Mouse (Mus musculus) embryonic facial prominence, embryonic 15.5 days (tissue): ENCODE measurements around the gene Clcn7. TPM values are rescaled to one million over a fixed set of nuclear protein-coding genes. Genes with fewer than 3 reads are reported as not detected.

Experiments used
- ATAC-seq: fragments of 200-750 bp; cut with Nextera tagmentation; 2 replicates; pipeline ENCODE4 v1.8.0; 2017; ENCODE audit warnings: low read depth, moderate TSS enrichment; ENCODE audit not compliant: insufficient number of reproducible peaks, low FRiP score, low TSS enrichment
- H3K27ac ChIP-seq: fragments of 300-500 bp; sonication (generic); replicated peaks from 2 replicates; pipeline ENCODE4 v1.5.1; 2015; ENCODE audit warnings: mild to moderate bottlenecking, inconsistent platforms
- H3K27me3 ChIP-seq: fragments of 300-500 bp; sonication (generic); 2 replicates; pipeline ENCODE4 v1.6.1; 2015; ENCODE audit warnings: inconsistent platforms
- H3K36me3 ChIP-seq: fragments of 300-500 bp; sonication (generic); 2 replicates; pipeline ENCODE4 v1.6.1; 2015; ENCODE audit warnings: mild to moderate bottlenecking, inconsistent platforms
- H3K4me1 ChIP-seq: fragments of 300-500 bp; sonication (generic); 2 replicates; pipeline ENCODE4 v1.6.1; 2015; ENCODE audit warnings: inconsistent platforms
- H3K4me2 ChIP-seq: fragments of 300-500 bp; sonication (generic); replicated peaks from 2 replicates; pipeline ENCODE4 v1.6.1; 2015; ENCODE audit warnings: mild to moderate bottlenecking, inconsistent platforms
- H3K4me3 ChIP-seq: fragments of 300-500 bp; sonication (generic); replicated peaks from 2 replicates; pipeline ENCODE4 v1.5.1; 2015; ENCODE audit warnings: mild to moderate bottlenecking, inconsistent platforms
- H3K9ac ChIP-seq: fragments of 300-500 bp; sonication (generic); 2 replicates; pipeline ENCODE4 v1.6.1; 2015; ENCODE audit warnings: inconsistent platforms
- H3K9me3 ChIP-seq: fragments of 300-500 bp; sonication (generic); replicated peaks from 2 replicates; pipeline ENCODE4 v1.6.1; 2016; ENCODE audit warnings: inconsistent platforms
- WGBS: fragments of 180-500 bp; shearing (Covaris S2); methylation state at CpG from one replicate; pipeline ENCODE4 v1.1.7; 2015; 5-methylcytosine and 5-hydroxymethylcytosine counted together
- polyA plus RNA-seq: library from polyadenylated mRNA; unstranded; fragments of >200 nt; fragmentation: Nextera tagmentation; extraction: Ambion mirVana; gene quantifications from 2 replicates; pipeline ENCODE4 v1.2.1, GENCODE M21; 2015

Gene Clcn7
- polyA plus RNA-seq, 1 experiment from 2014 or later: 27.3 TPM

- no peak for ATAC-seq
- H3K4me1 ChIP-seq: no peaks in the 10 kb centered on the region
- no peaks in the 10 kb centered on the region for H3K9me3 ChIP-seq
- H3K36me3 ChIP-seq: no peaks in the 10 kb centered on the region
- no peak overlapping the region for H3K4me3 ChIP-seq
- no peak overlapping the region for H3K27ac ChIP-seq
- no peak overlapping the region for H3K9ac ChIP-seq
- no peaks in the 10 kb centered on the region; the same call in 1 of the 2 replicates for H3K27me3 ChIP-seq
- 74% methylated on average over 9 of the region's 9 CpGs for WGBS
- no peak overlapping the region for H3K4me2 ChIP-seq
These were observed 5.5 kb upstream of the Clcn7 start for GRCm38 (mm10) chr17:25127681-25128080.

GRCm38 (mm10) chr17:25130060-25130459, 3.1 kb upstream of the Clcn7 start:
- H3K9ac ChIP-seq: no peak overlapping the region
- H3K9me3 ChIP-seq: no peaks in the 10 kb centered on the region
- H3K36me3 ChIP-seq: no peaks in the 10 kb centered on the region
- H3K4me2 ChIP-seq: no peak overlapping the region
- no peak for ATAC-seq
- H3K27ac ChIP-seq: no peak overlapping the region
- peaks cover 15% of the 10 kb centered on the region for H3K4me1 ChIP-seq
- no peak overlapping the region for H3K4me3 ChIP-seq
- WGBS: 86% methylated on average over 1 of the region's 1 CpGs
- H3K27me3 ChIP-seq: no peaks in the 10 kb centered on the region

GRCm38 (mm10) chr17:25135622-25136021, 2.4 kb downstream of the Clcn7 start:
- no peak overlapping the region for H3K9ac ChIP-seq
- no peak for ATAC-seq
- no peak overlapping the region for H3K27ac ChIP-seq

GRCm38 (mm10) chr17:25138803-25139202, 5.6 kb downstream of the Clcn7 start:
- H3K27ac ChIP-seq: no peak overlapping the region
- 89% methylated on average over 1 of the region's 1 CpGs for WGBS
- ATAC-seq: no peak
- no peaks in the 10 kb centered on the region for H3K27me3 ChIP-seq
- H3K4me2 ChIP-seq: no peak overlapping the region
- H3K4me1 ChIP-seq: peaks cover 10% of the 10 kb centered on the region
- H3K36me3 ChIP-seq: no peaks in the 10 kb centered on the region; the same call in 1 of the 2 replicates
- no peak overlapping the region for H3K9ac ChIP-seq
- H3K9me3 ChIP-seq: no peaks in the 10 kb centered on the region
- no peak overlapping the region for H3K4me3 ChIP-seq

More at GRCm38 (mm10) chr17:25135622-25136021, 2.4 kb downstream of the Clcn7 start:
- no peaks in the 10 kb centered on the region for H3K9me3 ChIP-seq
- 84% methylated on average over 6 of the region's 6 CpGs for WGBS
- no peak overlapping the region for H3K4me2 ChIP-seq
- no peaks in the 10 kb centered on the region for H3K27me3 ChIP-seq
- no peak overlapping the region for H3K4me3 ChIP-seq
- H3K4me1 ChIP-seq: peaks cover 15% of the 10 kb centered on the region
- H3K36me3 ChIP-seq: no peaks in the 10 kb centered on the region

- Histone ChIP-seq H3K4me1 (no peaks in the 10 kb centered on the region), H3K4me2 (no peak overlapping the region), H3K4me3 (no peak overlapping the region), H3K27me3 (no peaks in the 10 kb centered on the region), H3K27ac (no peak overlapping the region), H3K9me3 (no peaks in the 10 kb centered on the region), H3K9ac (no peak overlapping the region), H3K36me3 (peaks cover under 1% of the 10 kb centered on the region; the same call in 1 of the 2 replicates)
- 63% methylated on average over 4 of the region's 4 CpGs for WGBS
- no peak for ATAC-seq
These were observed 6.8 kb downstream of the Clcn7 start for GRCm38 (mm10) chr17:25139960-25140359.

GRCm38 (mm10) chr17:25162161-25162560, 29.0 kb downstream of the Clcn7 start, which contains the start of gene Ccdc154:
Ccdc154 (plus strand) TSS chr17:25162461.
- Histone ChIP-seq H3K27me3 (no peaks in the 10 kb centered on the region), H3K9me3 (no peaks in the 10 kb centered on the region), H3K9ac (no peak within 1 kb of the TSS), H3K36me3 (peaks cover 41% of the 10 kb centered on the region), H3K4me2 (no peak within 1 kb of the TSS), H3K4me1 (no peaks in the 10 kb centered on the region), H3K27ac (no peak within 1 kb of the TSS), H3K4me3 (no peak within 1 kb of the TSS)
- WGBS: 92% methylated on average over 1 of the region's 1 CpGs
- ATAC-seq: no peak

GRCm38 (mm10) chr17:25163387-25163786, 30.2 kb downstream of the Clcn7 start:
- WGBS: 63% methylated on average over 7 of the region's 7 CpGs

GRCm38 (mm10) chr17:25164770-25165169, 31.6 kb downstream of the Clcn7 start:
- H3K4me1 ChIP-seq: no peaks in the 10 kb centered on the region
- H3K4me2 ChIP-seq: no peak overlapping the region
- WGBS: 83% methylated on average over 3 of the region's 3 CpGs
- H3K9me3 ChIP-seq: no peaks in the 10 kb centered on the region
- no peak overlapping the region for H3K9ac ChIP-seq
- H3K27me3 ChIP-seq: no peaks in the 10 kb centered on the region
- peaks cover 20% of the 10 kb centered on the region for H3K36me3 ChIP-seq
- no peak for ATAC-seq
- no peak overlapping the region for H3K4me3 ChIP-seq
- H3K27ac ChIP-seq: no peak overlapping the region

More at GRCm38 (mm10) chr17:25163387-25163786, 30.2 kb downstream of the Clcn7 start:
- H3K9ac ChIP-seq: no peak overlapping the region
- H3K27ac ChIP-seq: no peak overlapping the region
- no peak for ATAC-seq
- no peak overlapping the region for H3K4me2 ChIP-seq
- H3K9me3 ChIP-seq: no peaks in the 10 kb centered on the region
- H3K4me1 ChIP-seq: no peaks in the 10 kb centered on the region
- H3K36me3 ChIP-seq: peaks cover 32% of the 10 kb centered on the region
- no peak overlapping the region for H3K4me3 ChIP-seq
- no peaks in the 10 kb centered on the region for H3K27me3 ChIP-seq

- no peaks in the 10 kb centered on the region for H3K27me3 ChIP-seq
- WGBS: 56% methylated on average over 6 of the region's 6 CpGs
- no peaks in the 10 kb centered on the region for H3K9me3 ChIP-seq
- no peak overlapping the region for H3K4me3 ChIP-seq
- H3K27ac ChIP-seq: no peak overlapping the region
- H3K9ac ChIP-seq: no peak overlapping the region
- no peak for ATAC-seq
- H3K36me3 ChIP-seq: peaks cover 7% of the 10 kb centered on the region; the same call in 1 of the 2 replicates
- H3K4me2 ChIP-seq: no peak overlapping the region
- H3K4me1 ChIP-seq: no peaks in the 10 kb centered on the region
These were observed 32.9 kb downstream of the Clcn7 start for GRCm38 (mm10) chr17:25165970-25166671.

- no peaks in the 10 kb centered on the region for H3K4me1 ChIP-seq
- H3K27me3 ChIP-seq: no peaks in the 10 kb centered on the region
- H3K36me3 ChIP-seq: no peaks in the 10 kb centered on the region
- no peaks in the 10 kb centered on the region for H3K9me3 ChIP-seq
- H3K9ac ChIP-seq: no peak overlapping the region
- H3K27ac ChIP-seq: no peak overlapping the region
- no peak overlapping the region for H3K4me3 ChIP-seq
- 91% methylated on average over 2 of the region's 2 CpGs for WGBS
- ATAC-seq: no peak
- H3K4me2 ChIP-seq: no peak overlapping the region
These were observed 36.5 kb downstream of the Clcn7 start for GRCm38 (mm10) chr17:25169706-25170105.

GRCm38 (mm10) chr17:25172558-25172957, 39.4 kb downstream of the Clcn7 start:
- no peak for ATAC-seq
- H3K9me3 ChIP-seq: no peaks in the 10 kb centered on the region
- H3K27ac ChIP-seq: no peak overlapping the region
- WGBS: 86% methylated on average over 3 of the region's 3 CpGs
- H3K4me2 ChIP-seq: no peak overlapping the region
- no peaks in the 10 kb centered on the region for H3K4me1 ChIP-seq
- no peaks in the 10 kb centered on the region for H3K36me3 ChIP-seq
- no peaks in the 10 kb centered on the region; the same call in 1 of the 2 replicates for H3K27me3 ChIP-seq
- H3K4me3 ChIP-seq: no peak overlapping the region
- H3K9ac ChIP-seq: no peak overlapping the region

- Histone ChIP-seq H3K4me3 (no peak within 1 kb of the TSS), H3K9me3 (no peaks in the 10 kb centered on the region), H3K27me3 (no peaks in the 10 kb centered on the region; the same call in 1 of the 2 replicates), H3K27ac (no peak within 1 kb of the TSS), H3K9ac (no peak within 1 kb of the TSS), H3K36me3 (no peaks in the 10 kb centered on the region), H3K4me2 (no peak within 1 kb of the TSS), H3K4me1 (no peaks in the 10 kb centered on the region)
- 39% methylated on average over 9 of the region's 9 CpGs for WGBS
- no peak for ATAC-seq
These were observed 42.2 kb downstream of the Clcn7 start, which contains the start of gene Gm38655 for GRCm38 (mm10) chr17:25175411-25175810. Gm38655 (minus strand) TSS chr17:25175471.
